Mouse (Mus musculus): ENCODE measurements around the gene Ccdc34.

Gene Ccdc34

DNA sequence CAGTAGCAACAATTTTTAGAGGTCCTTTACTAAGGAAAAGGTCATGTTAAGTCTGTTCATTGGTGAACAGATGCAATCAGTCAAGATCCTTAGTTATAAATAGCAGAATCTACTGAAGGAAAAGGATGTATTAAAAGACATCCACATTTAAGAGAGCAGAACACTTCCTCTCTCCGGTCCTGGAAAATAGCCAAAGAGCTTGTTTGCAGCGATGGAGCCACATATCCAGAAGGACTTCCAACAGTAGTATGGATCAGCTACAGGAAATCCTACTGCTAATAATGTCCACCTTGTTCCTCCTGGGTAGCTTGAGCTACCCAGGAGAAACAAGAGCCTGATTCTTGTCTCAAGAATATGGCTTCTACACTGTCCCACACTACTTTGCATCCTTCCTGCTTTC is 205.2 kb downstream of the Ccdc34 start:
- no peak for DNase-seq

All from spleen, adult 18-20 months (tissue).